10 mouse cellular contexts compared by ENCODE assay signal in the genomic region with DNA sequence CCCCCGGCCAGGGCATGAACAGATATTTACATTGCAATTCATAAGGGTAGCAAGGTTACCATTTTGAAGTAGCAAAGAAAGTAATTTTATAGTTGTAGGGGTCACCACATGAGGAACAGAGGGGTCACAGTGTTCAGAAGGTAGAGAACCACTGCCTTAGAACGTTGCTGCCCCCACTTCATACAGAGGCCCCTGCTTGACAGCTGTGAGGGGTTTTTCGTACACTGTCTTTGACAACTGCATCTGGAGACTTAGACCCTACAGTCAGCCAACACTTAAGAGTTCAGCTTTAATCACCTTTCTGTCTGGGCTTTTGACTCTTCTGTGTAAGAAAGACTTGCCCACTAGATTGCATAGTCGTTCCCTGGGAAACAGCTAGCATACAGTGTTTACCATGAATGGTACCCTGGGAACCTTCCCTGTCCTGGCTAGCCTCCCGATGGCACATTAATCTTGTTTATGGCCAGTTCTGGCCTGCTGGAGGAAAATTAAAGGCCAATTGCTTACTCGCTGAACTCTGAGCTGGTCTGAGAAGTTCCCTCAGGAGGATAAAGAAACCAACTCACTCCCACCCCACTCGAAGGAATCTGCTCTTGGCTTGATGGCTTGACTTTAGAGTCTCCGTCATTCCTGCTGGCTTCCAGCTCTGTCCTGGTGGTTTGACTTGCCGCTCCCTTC. TPM values are rescaled to one million over a fixed set of nuclear protein-coding genes. Genes with fewer than 3 reads are reported as not detected.
DNase-seq lines count a peak whose midpoint lies in the region; ATAC-seq lines count a peak whose summit lies in the region.
"Had no signal": no experiment of that assay in that cellular context is flagged by ENCODE, and none has a peak within 500 bp of the region (broad histone marks: within the 10 kb centered on the region; RNA-seq: fewer than 3 reads in every experiment).

No protein-coding gene starts in this region.

- no peak overlapping the region for H3K4me3 ChIP-seq in hindbrain, embryonic 13.5 days
- H3K4me3 ChIP-seq in hindbrain, embryonic 11.5 days (ENCODE audit: low read depth, low read length), result no peak overlapping the region
- H3K4me3 ChIP-seq in neural tube, embryonic 15.5 days (replicated peaks), result no peak overlapping the region
- H3K4me3 ChIP-seq in forebrain, embryonic 14.5 days (ENCODE audit: low read depth, low read length), result no peak overlapping the region
- H3K4me3 ChIP-seq: forebrain, embryonic 15.5 days; stomach, embryonic 15.5 days had no signal

- peak; percentile 53; the same call in 1 of the 2 replicates for ATAC-seq in hindbrain, embryonic 13.5 days (ENCODE audit: low FRiP score)
- ATAC-seq in hindbrain, embryonic 11.5 days (ENCODE audit: low FRiP score), result no peak
- ATAC-seq in neural tube, embryonic 15.5 days (ENCODE audit: low FRiP score), result peak; percentile 89
- no peak for ATAC-seq in forebrain, embryonic 14.5 days
- ATAC-seq: forebrain, embryonic 15.5 days had no signal

- no peaks in the 10 kb centered on the region for H3K27me3 ChIP-seq in hindbrain, embryonic 13.5 days
- no peaks in the 10 kb centered on the region for H3K27me3 ChIP-seq in hindbrain, embryonic 11.5 days (ENCODE audit: control insufficient read depth, insufficient read depth, low read length)
- H3K27me3 ChIP-seq in neural tube, embryonic 15.5 days (replicated peaks), result no peaks in the 10 kb centered on the region
- no peaks in the 10 kb centered on the region for H3K27me3 ChIP-seq in forebrain, embryonic 14.5 days (replicated peaks; ENCODE audit: control insufficient read depth, insufficient read depth, low read length)
- H3K27me3 ChIP-seq: forebrain, embryonic 15.5 days; stomach, embryonic 15.5 days had no signal

- no peaks in the 10 kb centered on the region for H3K36me3 ChIP-seq in hindbrain, embryonic 13.5 days
- no peaks in the 10 kb centered on the region for H3K36me3 ChIP-seq in hindbrain, embryonic 11.5 days (ENCODE audit: control insufficient read depth, insufficient read depth, low read length)
- no peaks in the 10 kb centered on the region for H3K36me3 ChIP-seq in neural tube, embryonic 15.5 days
- H3K36me3 ChIP-seq in forebrain, embryonic 14.5 days (ENCODE audit: control insufficient read depth, insufficient read depth, low read length), result no peaks in the 10 kb centered on the region
- H3K36me3 ChIP-seq: forebrain, embryonic 15.5 days; stomach, embryonic 15.5 days had no signal

- H3K9me3 ChIP-seq in hindbrain, embryonic 13.5 days, result no peaks in the 10 kb centered on the region
- no peaks in the 10 kb centered on the region for H3K9me3 ChIP-seq in hindbrain, embryonic 11.5 days (ENCODE audit: control insufficient read depth, low read length)
- no peaks in the 10 kb centered on the region for H3K9me3 ChIP-seq in neural tube, embryonic 15.5 days (replicated peaks)
- H3K9me3 ChIP-seq in forebrain, embryonic 14.5 days (replicated peaks; ENCODE audit: control insufficient read depth, low read length), result no peaks in the 10 kb centered on the region
- H3K9me3 ChIP-seq: forebrain, embryonic 15.5 days; stomach, embryonic 15.5 days had no signal

- no peak overlapping the region for H3K27ac ChIP-seq in hindbrain, embryonic 13.5 days
- no peak overlapping the region for H3K27ac ChIP-seq in hindbrain, embryonic 11.5 days (ENCODE audit: low read depth, low read length)
- H3K27ac ChIP-seq in neural tube, embryonic 15.5 days (replicated peaks), result peak overlapping the region; percentile 7; the same call in 1 of the 2 replicates
- no peak overlapping the region for H3K27ac ChIP-seq in forebrain, embryonic 14.5 days (ENCODE audit: low read depth, low read length)
- H3K27ac ChIP-seq: forebrain, embryonic 15.5 days; stomach, embryonic 15.5 days had no signal

- peaks cover 11% of the 10 kb centered on the region for H3K4me1 ChIP-seq in hindbrain, embryonic 13.5 days (replicated peaks)
- no peaks in the 10 kb centered on the region for H3K4me1 ChIP-seq in hindbrain, embryonic 11.5 days (replicated peaks; ENCODE audit: control insufficient read depth, insufficient read depth, low read length)
- peaks cover 21% of the 10 kb centered on the region; the same call in 1 of the 2 replicates for H3K4me1 ChIP-seq in neural tube, embryonic 15.5 days
- H3K4me1 ChIP-seq in forebrain, embryonic 14.5 days (ENCODE audit: control insufficient read depth, insufficient read depth, low read length), result no peaks in the 10 kb centered on the region
- H3K4me1 ChIP-seq: forebrain, embryonic 15.5 days had no signal

- no peak for DNase-seq in hindbrain, embryonic 11.5 days (ENCODE audit: low spot score)
- DNase-seq in embryo, embryonic 9.5 days (ENCODE audit: extremely low spot score), result peak; percentile 20
- peak; percentile 56 for DNase-seq in kidney, adult 9 months
- no peak for DNase-seq in cerebellum, postnatal 36 days
- DNase-seq in B cell, adult 2 months, result no peak
- DNase-seq in forebrain, embryonic 14.5 days (ENCODE audit: low spot score), result no peak

- H3K9ac ChIP-seq in hindbrain, embryonic 13.5 days, result no peak overlapping the region
- no peak overlapping the region for H3K9ac ChIP-seq in hindbrain, embryonic 11.5 days (ENCODE audit: low read depth, low read length)
- no peak overlapping the region for H3K9ac ChIP-seq in neural tube, embryonic 15.5 days (replicated peaks)
- H3K9ac ChIP-seq in forebrain, embryonic 14.5 days (ENCODE audit: low read length), result no peak overlapping the region
- H3K9ac ChIP-seq: forebrain, embryonic 15.5 days; stomach, embryonic 15.5 days had no signal

- 54% methylated on average over 9 of the region's 9 CpGs for WGBS in hindbrain, embryonic 13.5 days
- 66% methylated on average over 9 of the region's 9 CpGs for WGBS in hindbrain, embryonic 11.5 days
- 22% methylated on average over 9 of the region's 9 CpGs for WGBS in neural tube, embryonic 15.5 days
- WGBS in forebrain, embryonic 14.5 days, result 75% methylated on average over 9 of the region's 9 CpGs

- no peak overlapping the region for H3K4me2 ChIP-seq in hindbrain, embryonic 13.5 days
- no peak overlapping the region for H3K4me2 ChIP-seq in hindbrain, embryonic 11.5 days (replicated peaks; ENCODE audit: low read depth, low read length)
- no peak overlapping the region for H3K4me2 ChIP-seq in neural tube, embryonic 15.5 days
- H3K4me2 ChIP-seq in forebrain, embryonic 14.5 days (ENCODE audit: low read length), result no peak overlapping the region
- H3K4me2 ChIP-seq: forebrain, embryonic 15.5 days; stomach, embryonic 15.5 days had no signal

RNA-seq across cellular contexts. Expression of a gene that starts 57.8 kb away (rescaled TPM):
- polyA plus RNA-seq in hindbrain, embryonic 13.5 days (2015; fragmentation: Nextera tagmentation; extraction: Ambion mirVana), result 0.10 and 0.16 TPM in 2 replicates
- polyA plus RNA-seq in hindbrain, embryonic 11.5 days (2014; fragmentation: Nextera tagmentation; extraction: Ambion mirVana), result 0.04 and 0.12 TPM in 2 replicates
- 0.70 and 1.0 TPM in 2 replicates for polyA plus RNA-seq in neural tube, embryonic 15.5 days (2015; fragmentation: Nextera tagmentation; extraction: Ambion mirVana)
- 0.18 and 0.21 TPM in 2 replicates for polyA plus RNA-seq in forebrain, embryonic 14.5 days (2014; fragmentation: Nextera tagmentation; extraction: Ambion mirVana)

Comparison
In these comparisons a context has a peak if more than half of its experiments do, and no peak if none do; other contexts are left out.
1. ATAC-seq: peak in hindbrain, embryonic 13.5 days (single experiment) and neural tube, embryonic 15.5 days (single experiment); none in hindbrain, embryonic 11.5 days (single experiment) and forebrain, embryonic 14.5 days (single experiment).
2. DNase-seq: peak in embryo, embryonic 9.5 days (single experiment) and kidney, adult 9 months (single experiment); none in hindbrain, embryonic 11.5 days (single experiment), cerebellum, postnatal 36 days (0 of 2), B cell, adult 2 months (0 of 2) and forebrain, embryonic 14.5 days (single experiment).